Mouse (Mus musculus): ENCODE data around the gene Tbc1d21.
A peak's percentile ranks its signal among the peaks of the same experiment; 100 is the strongest.

Gene Tbc1d21

DNA sequence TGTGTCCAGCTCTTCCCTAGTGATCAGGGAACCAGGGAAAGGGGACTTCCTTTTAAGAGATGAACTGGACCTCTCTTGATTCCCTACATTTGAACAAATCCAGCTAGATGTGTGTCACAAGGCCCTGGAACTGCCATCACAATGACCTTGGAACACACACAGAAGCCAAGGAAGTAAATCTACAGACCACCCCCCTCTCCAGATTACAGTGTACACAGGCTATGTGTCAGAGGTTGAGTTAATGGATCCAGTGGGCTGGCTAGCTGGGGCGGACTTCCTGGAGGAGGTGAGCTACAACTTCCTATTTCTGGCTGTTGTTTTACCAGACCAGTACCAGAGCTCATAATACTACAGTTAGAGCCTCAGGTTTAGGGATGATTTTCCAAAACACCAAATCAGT, at the start of gene Tbc1d21:
Gene Tbc1d21, minus strand, starts transcription at position 101 of the 400 bp plus-strand sequence.
- no peak for DNase-seq

- no peak for DNase-seq
Observed at GRCm38 (mm10) chr9:58411556-58411955, 41.3 kb upstream of the Tbc1d21 start.

- peak; percentile 16 to 64 for DNase-seq
Observed at GRCm38 (mm10) chr9:58410057-58410735, 39.9 kb upstream of the Tbc1d21 start.

DNA sequence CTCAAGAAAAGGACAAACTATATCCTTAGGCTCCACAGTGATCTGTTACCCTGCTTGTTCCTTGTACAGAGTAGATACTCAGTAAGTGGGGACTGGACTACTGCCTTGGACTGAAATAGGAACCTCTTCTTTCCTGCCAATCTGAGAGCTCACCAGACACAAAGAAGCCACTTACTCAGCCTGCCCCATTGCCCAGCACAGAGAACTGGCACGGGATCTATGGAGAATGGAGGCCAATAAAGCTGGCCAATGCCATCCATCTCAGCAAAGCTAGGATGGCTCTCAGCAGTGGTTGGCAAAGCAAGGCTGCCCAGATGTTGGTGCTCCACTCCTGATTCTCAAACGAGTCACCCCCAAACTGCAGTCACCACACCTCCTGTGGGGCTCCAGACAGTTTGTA, 39.0 kb upstream of the Tbc1d21 start:
- DNase-seq = no peak

DNA sequence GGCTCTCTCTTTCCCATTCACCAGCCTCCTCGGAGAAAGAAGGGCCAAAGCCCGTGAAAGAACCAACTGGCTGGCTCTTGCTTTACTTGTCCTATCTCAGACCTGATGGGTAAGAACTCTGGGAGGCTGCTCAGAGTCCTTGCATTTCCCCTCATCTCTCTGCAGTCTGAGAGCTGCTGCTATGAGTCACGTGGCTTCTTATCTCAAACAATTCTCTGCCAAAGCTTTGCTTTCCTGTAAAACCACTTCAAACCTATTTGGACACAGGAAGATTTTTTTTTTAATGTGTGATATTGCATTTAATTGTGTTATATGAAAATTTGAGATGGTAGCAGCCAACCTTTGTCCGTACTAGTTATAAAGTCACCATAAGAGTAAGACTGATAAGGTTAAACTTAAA, 34.2 kb upstream of the Tbc1d21 start:
- DNase-seq = no peak

- DNase-seq = no peak
Observed at GRCm38 (mm10) chr9:58401371-58402082, 31.3 kb upstream of the Tbc1d21 start.

GRCm38 (mm10) chr9:58399609-58400008, 29.4 kb upstream of the Tbc1d21 start:
- DNase-seq = no peak

DNA sequence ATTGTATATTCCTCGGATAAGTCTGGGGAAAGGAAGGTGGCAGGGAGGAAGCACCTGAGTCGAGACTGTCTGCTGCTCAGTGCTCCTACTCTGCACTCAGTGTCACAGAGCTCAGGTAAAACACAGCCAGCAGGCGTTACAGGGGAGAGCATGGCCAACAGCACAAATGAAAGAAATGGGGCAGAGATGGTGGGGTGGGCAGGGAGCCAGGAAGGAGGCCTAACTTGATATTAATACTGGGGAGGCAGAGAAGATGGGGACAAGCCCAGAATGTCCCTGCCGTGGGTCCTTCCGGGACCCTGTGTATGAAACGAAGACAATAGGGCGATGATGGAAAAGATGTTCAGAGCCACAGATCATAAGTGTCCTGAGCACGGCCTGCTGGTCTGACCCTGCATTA, 24.4 kb upstream of the Tbc1d21 start:
- no peak for DNase-seq

DNA sequence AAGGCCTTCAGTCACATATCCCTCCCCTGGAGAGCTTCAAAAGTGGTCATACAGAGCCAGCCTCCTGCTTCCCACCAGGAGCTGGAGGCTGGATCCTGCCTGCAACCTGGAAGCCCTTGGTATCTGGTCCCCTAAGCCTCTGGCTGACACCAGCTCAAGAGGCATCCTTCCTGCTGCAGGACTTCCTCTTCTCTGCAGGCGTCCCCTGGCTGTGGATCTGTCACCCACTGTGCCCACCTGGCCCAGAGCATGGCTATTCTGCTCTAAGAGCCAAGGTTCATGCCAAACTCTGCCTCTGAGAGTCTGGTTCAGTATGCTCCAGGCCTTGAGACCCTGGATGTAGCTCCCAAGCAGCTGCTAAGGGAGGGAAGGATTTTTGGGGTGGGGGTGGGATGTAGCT, 23.6 kb upstream of the Tbc1d21 start:
- DNase-seq = no peak

GRCm38 (mm10) chr9:58388381-58388780, 18.1 kb upstream of the Tbc1d21 start:
- no peak for DNase-seq

DNA sequence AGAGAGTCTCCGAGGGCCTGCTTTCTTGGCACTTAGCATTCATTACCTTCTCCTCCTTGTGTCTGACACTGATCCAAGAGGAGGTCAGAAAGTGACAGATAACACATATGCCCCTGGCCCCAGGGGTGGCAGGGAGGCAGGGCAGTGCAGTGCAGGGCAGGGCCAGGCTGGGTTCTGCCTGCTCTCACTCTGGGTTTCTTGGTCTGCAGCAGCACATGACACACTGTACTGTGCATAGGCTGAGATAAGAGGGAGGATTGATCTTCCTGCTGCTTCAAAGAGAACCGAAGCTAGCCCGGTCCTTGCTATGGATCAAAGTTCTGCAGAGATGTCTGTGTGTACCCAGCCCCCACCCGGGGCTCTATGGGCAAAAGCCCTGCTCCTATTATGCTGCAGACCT, 8.6 kb upstream of the Tbc1d21 start:
- no peak for DNase-seq

- DNase-seq = no peak
Observed at GRCm38 (mm10) chr9:58373912-58374431, 3.7 kb upstream of the Tbc1d21 start.

DNA sequence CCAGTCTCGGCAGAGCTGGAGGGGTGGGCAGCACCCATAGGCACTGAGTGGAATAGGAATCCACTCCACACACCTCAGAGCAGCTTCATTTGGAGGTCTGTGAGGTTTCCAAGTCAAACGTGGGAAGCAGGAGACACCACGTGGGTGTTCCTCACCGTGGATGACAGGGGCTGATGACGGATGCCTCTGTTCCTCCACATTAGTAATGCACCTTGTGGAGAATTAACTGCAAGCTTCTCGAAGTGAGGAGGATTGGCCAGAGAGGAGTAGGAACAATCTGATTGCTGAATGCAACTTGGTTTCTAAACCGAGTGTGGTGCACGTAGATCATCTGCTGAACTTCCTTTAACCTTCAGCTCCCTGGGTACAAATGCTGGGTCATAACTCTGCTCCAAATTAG, 1.7 kb upstream of the Tbc1d21 start:
- no peak for DNase-seq

GRCm38 (mm10) chr9:58369644-58370043, 611 bp downstream of the Tbc1d21 start:
- peak in 1 of 2 experiments; percentile 42 for DNase-seq

GRCm38 (mm10) chr9:58364325-58364724, 5.9 kb downstream of the Tbc1d21 start:
- no peak for DNase-seq

- no peak for DNase-seq
Observed at GRCm38 (mm10) chr9:58361956-58362355, 8.3 kb downstream of the Tbc1d21 start.

DNA sequence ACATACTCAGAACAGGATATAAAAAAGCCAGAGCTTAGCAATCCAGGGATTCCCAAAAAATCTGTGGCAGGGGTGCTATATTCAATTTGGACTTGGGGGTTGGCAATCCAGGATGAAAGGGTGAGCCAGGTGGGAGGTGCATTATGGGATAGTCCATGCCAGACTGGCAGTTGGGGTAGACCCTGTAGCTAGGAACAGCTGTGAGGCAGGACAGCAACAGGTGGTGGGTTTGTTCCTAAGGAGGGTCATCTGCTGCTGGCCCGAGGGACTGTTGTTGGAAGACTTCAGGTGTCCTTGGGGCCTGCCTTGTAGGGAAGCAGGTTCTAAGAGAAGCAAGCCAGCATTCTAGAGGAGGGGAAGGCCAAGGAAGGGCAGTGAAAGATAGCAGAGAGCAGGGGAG, 8.9 kb downstream of the Tbc1d21 start:
- DNase-seq = no peak

DNA sequence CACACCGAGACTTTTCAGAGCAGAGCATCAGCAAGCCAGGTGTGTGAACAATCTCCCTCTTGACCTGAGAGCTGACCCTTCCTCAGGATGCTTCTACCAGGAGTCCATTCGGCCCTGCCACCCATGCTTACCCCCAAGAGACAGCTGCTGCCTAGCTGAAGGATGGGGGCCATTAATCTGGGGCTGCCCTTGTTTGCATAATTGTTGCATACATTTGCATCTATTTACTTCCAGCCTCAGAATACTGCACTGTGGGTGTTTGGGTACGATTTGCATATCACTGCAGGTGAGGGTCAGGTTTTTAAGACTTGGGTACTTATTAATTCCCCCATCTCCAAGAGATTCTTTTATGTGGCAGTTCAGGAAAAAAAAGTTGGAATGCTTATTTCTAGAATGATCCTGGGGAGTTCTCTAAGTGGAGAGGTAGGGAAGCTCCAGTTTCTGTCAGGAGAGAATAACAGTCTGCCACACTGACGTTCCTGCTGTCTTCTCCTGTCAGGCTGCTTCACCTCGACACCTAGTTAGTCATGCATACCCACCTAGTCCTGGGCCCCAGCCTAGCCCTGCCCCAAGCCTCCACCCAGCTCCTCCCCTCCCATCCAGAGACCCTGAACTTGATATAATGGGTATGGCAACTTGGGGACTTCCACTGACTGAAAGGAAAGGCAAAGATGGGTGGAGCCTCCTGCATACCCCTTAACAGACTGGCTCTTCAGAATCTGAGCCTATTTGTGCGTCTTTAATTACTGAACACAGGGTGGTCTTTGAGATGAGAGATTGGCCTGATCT, 14.8 kb downstream of the Tbc1d21 start:
- no peak for DNase-seq

- no peak for DNase-seq
Observed at GRCm38 (mm10) chr9:58354701-58355100, 15.6 kb downstream of the Tbc1d21 start.

DNA sequence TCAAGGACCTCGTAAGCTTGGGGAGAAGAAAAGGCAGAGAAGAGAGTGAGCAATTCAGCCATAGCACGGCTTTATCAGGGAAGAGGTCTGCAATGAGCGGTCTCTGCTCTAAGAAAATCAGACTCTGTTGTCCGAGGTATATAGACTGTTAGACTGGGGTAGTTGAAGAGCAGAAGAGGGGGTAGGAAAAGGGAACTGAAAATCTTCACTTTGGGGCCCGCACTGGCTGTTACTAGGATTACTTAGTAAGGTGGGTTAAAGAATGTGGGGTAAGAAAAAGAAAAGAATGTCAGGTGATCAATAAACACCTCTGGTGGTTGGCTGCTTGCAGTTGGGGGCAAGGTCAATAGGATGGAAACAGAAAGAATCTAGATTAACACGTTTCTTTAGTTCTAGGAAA, 17.0 kb downstream of the Tbc1d21 start:
- no peak for DNase-seq

- DNase-seq = no peak
Observed at GRCm38 (mm10) chr9:58347795-58348194, 22.5 kb downstream of the Tbc1d21 start.

GRCm38 (mm10) chr9:58346498-58346897, 23.8 kb downstream of the Tbc1d21 start:
- DNase-seq = no peak

GRCm38 (mm10) chr9:58345963-58346362, 24.3 kb downstream of the Tbc1d21 start:
- DNase-seq = no peak

- DNase-seq = no peak
Observed at GRCm38 (mm10) chr9:58341795-58342194, 28.5 kb downstream of the Tbc1d21 start.

Data from kidney, postnatal 25 days (tissue).